Mouse (Mus musculus) stomach, postnatal 0 days (tissue): ENCODE results near the gene Car12.

Source experiments
- CTCF ChIP-seq: IDR thresholded peaks from 2 replicates; pipeline ENCODE4 v1.5.1; 2016; ENCODE audit warnings: antibody characterized with exemption, low read depth, mild to moderate bottlenecking, moderate library complexity
- EP300 ChIP-seq: optimal IDR thresholded peaks from 2 replicates; pipeline ENCODE3; 2016; ENCODE audit warnings: antibody characterized with exemption

- TF ChIP-seq CTCF (peak; percentile 91), EP300 (no peak)
Observed at GRCm38 (mm10) chr9:66705766-66706165, 7.7 kb upstream of the Car12 start.
